Comparison of ENCODE assay signal across 10 mouse cellular contexts in genomic region chr6:48821991-48822785, GRCm38 (mm10). TPM values are rescaled to one million over a fixed set of nuclear protein-coding genes. Genes with fewer than 3 reads are reported as not detected.
"Had no signal": no experiment of that assay in that cellular context is flagged by ENCODE, and none has a peak within 500 bp of the region (broad histone marks: within the 10 kb centered on the region; RNA-seq: fewer than 3 reads in every experiment).

No protein-coding gene starts in this region.

RNA-seq across cellular contexts. Expression of gene Aoc1, which starts 50.5 kb away (rescaled TPM):
- polyA plus RNA-seq: lung, embryonic 14.5 days; lung, embryonic 16.5 days; macrophage; midbrain, embryonic 11.5 days; midbrain, embryonic 13.5 days; midbrain, embryonic 15.5 days; neural tube, embryonic 14.5 days; stomach, postnatal 0 days had no signal

RNA-seq across cellular contexts. Expression of gene Gimap3, which starts 51.5 kb away (rescaled TPM):
- polyA plus RNA-seq: lung, embryonic 14.5 days; midbrain, embryonic 11.5 days; midbrain, embryonic 13.5 days; midbrain, embryonic 15.5 days; midbrain, postnatal 0 days; neural tube, embryonic 12.5 days; neural tube, embryonic 14.5 days had no signal
